In genomic region chr3:157848503-157848902, GRCm38 (mm10) we compare ENCODE assay signal across 15 mouse cellular contexts.
DNase-seq lines count a peak whose midpoint lies in the region; ATAC-seq lines count a peak whose summit lies in the region.
"Had no signal": no experiment of that assay in that cellular context is flagged by ENCODE, and none has a peak within 500 bp of the region (broad histone marks: within the 10 kb centered on the region; RNA-seq: fewer than 3 reads in every experiment).

No protein-coding gene starts in this region.

- H3K27me3 ChIP-seq in midbrain, embryonic 14.5 days (ENCODE audit: control insufficient read depth, insufficient read depth, low read length): no peaks in the 10 kb centered on the region
- H3K27me3 ChIP-seq in midbrain, embryonic 10.5 days (ENCODE audit: low read depth, poor library complexity, severe bottlenecking): no peaks in the 10 kb centered on the region
- H3K27me3 ChIP-seq: limb, embryonic 12.5 days; megakaryocyte, embryonic 14.5 days; neural tube, embryonic 12.5 days had no signal

- 32% methylated on average over 2 of the region's 2 CpGs for WGBS in midbrain, embryonic 14.5 days
- WGBS in midbrain, embryonic 10.5 days: 44% methylated on average over 2 of the region's 2 CpGs

- ATAC-seq in midbrain, embryonic 14.5 days (ENCODE audit: low FRiP score, low TSS enrichment): no peak
- ATAC-seq in activated CD4-positive, CD25-positive, alpha-beta regulatory T cell, adult 4 months: no peak

- peak; percentile 2 to 5 for DNase-seq in heart, adult 18-20 months
- DNase-seq in heart, adult 9 months (ENCODE audit: low spot score in 2 of 2): no peak
- DNase-seq in midbrain, embryonic 14.5 days: peak; percentile 7
- DNase-seq in midbrain, embryonic 10.5 days (ENCODE audit: low spot score): no peak
- DNase-seq in embryo, embryonic 11 days: peak; percentile 35
- peak; percentile 5 for DNase-seq in retina, postnatal 7 days (ENCODE audit: low read depth, low spot score)
- no peak for DNase-seq in right cerebral cortex, postnatal 4 days
- DNase-seq: cerebellum, postnatal 10 days; kidney, adult 2 months; lung, embryonic 14.5 days; thymus, postnatal 4 days had no signal

- no peak overlapping the region for H3K27ac ChIP-seq in midbrain, embryonic 14.5 days (replicated peaks; ENCODE audit: low read depth, low read length)
- H3K27ac ChIP-seq in midbrain, embryonic 10.5 days (replicated peaks): no peak overlapping the region
- H3K27ac ChIP-seq: limb, embryonic 12.5 days; neural tube, embryonic 12.5 days had no signal

- no peak overlapping the region for H3K4me2 ChIP-seq in midbrain, embryonic 14.5 days (ENCODE audit: low read length)
- H3K4me2 ChIP-seq: limb, embryonic 12.5 days; lung, embryonic 14.5 days; neural tube, embryonic 12.5 days had no signal

- no peaks in the 10 kb centered on the region for H3K4me1 ChIP-seq in midbrain, embryonic 14.5 days (ENCODE audit: control insufficient read depth, insufficient read depth, low read length)
- H3K4me1 ChIP-seq in midbrain, embryonic 10.5 days: peaks cover 8% of the 10 kb centered on the region; the same call in 1 of the 2 replicates
- H3K4me1 ChIP-seq: limb, embryonic 12.5 days; megakaryocyte, embryonic 14.5 days; neural tube, embryonic 12.5 days had no signal

- no peak overlapping the region for H3K9ac ChIP-seq in midbrain, embryonic 14.5 days (replicated peaks; ENCODE audit: low read length)
- H3K9ac ChIP-seq: limb, embryonic 12.5 days; lung, embryonic 14.5 days; neural tube, embryonic 12.5 days had no signal

- H3K4me3 ChIP-seq in midbrain, embryonic 14.5 days (replicated peaks; ENCODE audit: low read depth, low read length): no peak overlapping the region
- H3K4me3 ChIP-seq in midbrain, embryonic 10.5 days: no peak overlapping the region
- H3K4me3 ChIP-seq: limb, embryonic 12.5 days; megakaryocyte, embryonic 14.5 days; neural tube, embryonic 12.5 days had no signal

- no peaks in the 10 kb centered on the region for H3K9me3 ChIP-seq in midbrain, embryonic 14.5 days (ENCODE audit: control insufficient read depth, low read length)
- H3K9me3 ChIP-seq in midbrain, embryonic 10.5 days (replicated peaks): no peaks in the 10 kb centered on the region
- H3K9me3 ChIP-seq: limb, embryonic 12.5 days; megakaryocyte, embryonic 14.5 days; neural tube, embryonic 12.5 days had no signal

- no peaks in the 10 kb centered on the region for H3K36me3 ChIP-seq in midbrain, embryonic 14.5 days (ENCODE audit: control insufficient read depth, insufficient read depth, low read length)
- H3K36me3 ChIP-seq in midbrain, embryonic 10.5 days: no peaks in the 10 kb centered on the region
- H3K36me3 ChIP-seq: limb, embryonic 12.5 days; neural tube, embryonic 12.5 days had no signal

Comparison
In these comparisons a context has a peak if more than half of its experiments do, and no peak if none do; other contexts are left out.
1. DNase-seq: peak in heart, adult 18-20 months (2 of 2), midbrain, embryonic 14.5 days (single experiment), embryo, embryonic 11 days (single experiment) and retina, postnatal 7 days (single experiment); none in heart, adult 9 months (0 of 2), midbrain, embryonic 10.5 days (single experiment) and right cerebral cortex, postnatal 4 days (single experiment).